11 mouse cellular contexts compared by ENCODE assay signal in genomic region chr9:41879080-41879479, GRCm38 (mm10).
DNase-seq lines count a peak whose midpoint lies in the region; ATAC-seq and TF ChIP-seq lines count a peak whose summit lies in the region.
"Had no signal": no experiment of that assay in that cellular context is flagged by ENCODE, and none has a peak within 500 bp of the region (broad histone marks: within the 10 kb centered on the region; RNA-seq: fewer than 3 reads in every experiment).

No protein-coding gene starts in this region.

- WGBS in heart, embryonic 12.5 days, result 74% methylated on average over 1 of the region's 1 CpGs
- whole genome bisulfite sequencing in heart, adult 2 months, result 52% methylated on average over 1 of the region's 1 CpGs
- WGBS in kidney, postnatal 0 days, result 42% methylated on average over 1 of the region's 1 CpGs

- no peak overlapping the region for H3K9ac ChIP-seq in heart, embryonic 12.5 days
- H3K9ac ChIP-seq in heart, adult 2 months (ENCODE audit: low read depth, low read length), result no peak overlapping the region
- no peak overlapping the region for H3K9ac ChIP-seq in kidney, postnatal 0 days (ENCODE audit: low read depth, low read length)
- H3K9ac ChIP-seq: forebrain, embryonic 15.5 days had no signal

- TF ChIP-seq EP300 in heart, adult 2 months (IDR thresholded peaks at IDR 0.05; ENCODE audit: insufficient read depth, low read depth, low read length), result 0 out of 2 replicates have a peak, but pooled peaks have one; percentile 23

- H3K27me3 ChIP-seq in heart, embryonic 12.5 days (replicated peaks), result no peaks in the 10 kb centered on the region
- H3K27me3 ChIP-seq in heart, adult 2 months (ENCODE audit: control insufficient read depth, insufficient read depth, low read length), result no peaks in the 10 kb centered on the region
- no peaks in the 10 kb centered on the region for H3K27me3 ChIP-seq in kidney, postnatal 0 days (ENCODE audit: insufficient read depth, low read length)
- H3K27me3 ChIP-seq: forebrain, embryonic 15.5 days had no signal

- intact Hi-C loops in heart, adult 2 months (cut with DNase I), result no loop called here

- H3K79me2 ChIP-seq in heart, adult 2 months (replicated peaks; ENCODE audit: control insufficient read depth, insufficient read depth, low read length), result no peaks in the 10 kb centered on the region

- ATAC-seq in heart, embryonic 12.5 days (ENCODE audit: insufficient number of reproducible peaks, low FRiP score), result no peak
- ATAC-seq in kidney, postnatal 0 days (replicated peaks; ENCODE audit: low FRiP score, low read depth), result no peak
- no peak for ATAC-seq in megakaryocyte progenitor cell, adult 5-6 weeks (replicated peaks; ENCODE audit: poor library complexity)
- ATAC-seq: forebrain, embryonic 15.5 days had no signal

- H3K9me3 ChIP-seq in heart, embryonic 12.5 days (replicated peaks), result no peaks in the 10 kb centered on the region
- H3K9me3 ChIP-seq in kidney, postnatal 0 days (replicated peaks; ENCODE audit: low read length), result no peaks in the 10 kb centered on the region
- H3K9me3 ChIP-seq: forebrain, embryonic 15.5 days had no signal

- H3K4me2 ChIP-seq in heart, embryonic 12.5 days, result no peak overlapping the region
- no peak overlapping the region for H3K4me2 ChIP-seq in kidney, postnatal 0 days (ENCODE audit: low read length)
- H3K4me2 ChIP-seq: forebrain, embryonic 15.5 days; midbrain, embryonic 11.5 days had no signal

- no peak for TF ChIP-seq POLR2A in heart, adult 2 months (IDR thresholded peaks at IDR 0.05; ENCODE audit: insufficient read depth, low read depth, low read length)

- H3K4me1 ChIP-seq in heart, embryonic 12.5 days (replicated peaks), result peaks cover 24% of the 10 kb centered on the region
- peaks cover 5% of the 10 kb centered on the region for H3K4me1 ChIP-seq in heart, adult 2 months (ENCODE audit: control insufficient read depth, insufficient read depth, low read length)
- no peaks in the 10 kb centered on the region; the same call in 1 of the 2 replicates for H3K4me1 ChIP-seq in kidney, postnatal 0 days (replicated peaks; ENCODE audit: insufficient read depth, low read length)

- DNase-seq in heart, adult 11 months, result peak; percentile 94
- peak in 1 of 2 experiments; percentile 31 for DNase-seq in heart, adult 2 months
- DNase-seq in kidney, postnatal 0 days (ENCODE audit: low spot score), result peak; percentile 76
- DNase-seq in lung, postnatal 14 days, result peak; percentile 55
- no peak for DNase-seq in gastrocnemius, adult 18-20 months (ENCODE audit: low spot score)
- DNase-seq in embryo, embryonic 10 days (ENCODE audit: low spot score), result no peak
- DNase-seq: embryo, embryonic 11 days had no signal

- no peak for TF ChIP-seq CTCF in heart, adult 2 months (IDR thresholded peaks at IDR 0.05)
- no peak for TF ChIP-seq CTCF in kidney, postnatal 0 days (IDR thresholded peaks at IDR 0.05; ENCODE audit: low read depth)

- H3K27ac ChIP-seq in heart, embryonic 12.5 days (ENCODE audit: poor library complexity, severe bottlenecking), result no peak overlapping the region
- H3K27ac ChIP-seq in heart, adult 2 months, result no peak overlapping the region
- H3K27ac ChIP-seq in kidney, postnatal 0 days, result no peak overlapping the region
- H3K27ac ChIP-seq: forebrain, embryonic 15.5 days had no signal

- H3K36me3 ChIP-seq in heart, embryonic 12.5 days, result no peaks in the 10 kb centered on the region
- no peaks in the 10 kb centered on the region; the same call in 1 of the 2 replicates for H3K36me3 ChIP-seq in heart, adult 2 months (ENCODE audit: control insufficient read depth, insufficient read depth, low read length)
- no peaks in the 10 kb centered on the region for H3K36me3 ChIP-seq in kidney, postnatal 0 days (ENCODE audit: insufficient read depth, low read length)
- H3K36me3 ChIP-seq: forebrain, embryonic 15.5 days had no signal

- no peak overlapping the region for H3K4me3 ChIP-seq in heart, embryonic 12.5 days
- H3K4me3 ChIP-seq in heart, adult 2 months, result no peak overlapping the region
- no peak overlapping the region for H3K4me3 ChIP-seq in kidney, postnatal 0 days (replicated peaks; ENCODE audit: low read depth, low read length)
- H3K4me3 ChIP-seq: forebrain, embryonic 15.5 days had no signal

Comparison
In these comparisons a context has a peak if more than half of its experiments do, and no peak if none do; other contexts are left out.
1. DNase-seq: peak in heart, adult 11 months (single experiment), kidney, postnatal 0 days (single experiment) and lung, postnatal 14 days (single experiment); none in gastrocnemius, adult 18-20 months (single experiment) and embryo, embryonic 10 days (single experiment).